10 mouse cellular contexts compared by ENCODE assay signal in genomic region chr15:98483907-98484886, GRCm38 (mm10). TPM values are rescaled to one million over a fixed set of nuclear protein-coding genes. Genes with fewer than 3 reads are reported as not detected.
DNase-seq lines count a peak whose midpoint lies in the region; ATAC-seq and TF ChIP-seq lines count a peak whose summit lies in the region.
"Had no signal": no experiment of that assay in that cellular context is flagged by ENCODE, and none has a peak within 500 bp of the region (broad histone marks: within the 10 kb centered on the region; RNA-seq: fewer than 3 reads in every experiment).

No protein-coding gene starts in this region.

- H3K27me3 ChIP-seq in small intestine, adult 2 months (ENCODE audit: control insufficient read depth, insufficient read depth, low read length), result no peaks in the 10 kb centered on the region

- TF ChIP-seq CTCF in small intestine, adult 2 months (IDR thresholded peaks at IDR 0.05; ENCODE audit: extremely low read depth, insufficient read length, insufficient replicate concordance, low read depth, low read length), result no peak

- WGBS in small intestine, adult 2 months, result 35% methylated on average over 18 of the region's 18 CpGs

- intact Hi-C loops in left cerebral cortex, postnatal 10 days (cut with DNase I), result no loop called here
- intact Hi-C loops in left cerebral cortex, postnatal 25 days (cut with DNase I), result no loop called here

- H3K4me1 ChIP-seq in small intestine, adult 2 months (ENCODE audit: control insufficient read depth, insufficient read depth, insufficient read length, low read length), result peaks cover 8% of the 10 kb centered on the region; the same call in 1 of the 2 replicates

- ATAC-seq in granulocyte monocyte progenitor cell, adult 5-6 weeks (replicated peaks; ENCODE audit: poor library complexity, severe bottlenecking), result peak; percentile 90
- no peak for ATAC-seq in activated CD4-positive, CD25-positive, alpha-beta regulatory T cell, adult 4 months

- DNase-seq in left cerebral cortex, postnatal 10 days (ENCODE audit: extremely low spot score in 1 of 2, low spot score in 2 of 2), result peak; percentile 18 to 45
- no peak for DNase-seq in left cerebral cortex, postnatal 25 days (ENCODE audit: low spot score in 2 of 2)
- DNase-seq in kidney, postnatal 14 days, result peak; percentile 67
- no peak for DNase-seq in cerebellum, postnatal 25 days
- no peak for DNase-seq in right cerebral cortex, adult 2 months (ENCODE audit: low spot score in 2 of 2)

- H3K27ac ChIP-seq in small intestine, adult 2 months (ENCODE audit: insufficient read depth, low read depth, low read length), result peak overlapping the region; percentile 25

- peak overlapping the region; percentile 40 for H3K4me3 ChIP-seq in small intestine, adult 2 months (ENCODE audit: low read depth, low read length)
- H3K4me3 ChIP-seq: erythroblast, embryonic 14.5 days had no signal

- no peak for TF ChIP-seq POLR2A in small intestine, adult 2 months (IDR thresholded peaks at IDR 0.05; ENCODE audit: low read depth, low read length)

- H3K36me3 ChIP-seq in small intestine, adult 2 months (ENCODE audit: control insufficient read depth, insufficient read depth, low read length), result no peaks in the 10 kb centered on the region

RNA-seq across cellular contexts. Expression of gene Lalba, which starts 1.7 kb away (rescaled TPM):
- total RNA-seq in left cerebral cortex, postnatal 10 days (2021), result not detected
- not detected for total RNA-seq in left cerebral cortex, postnatal 25 days (2021)
- not detected in 2 replicates for total RNA-seq in granulocyte monocyte progenitor cell, adult 5-6 weeks (2014; fragmentation: Nextera tagmentation)
- not detected in 2 replicates for total RNA-seq in granulocyte monocyte progenitor cell, adult 5-6 weeks (2017)
- not detected in 2 replicates for polyA plus RNA-seq in small intestine, adult 2 months (2012; rRNA removed)
- not detected for polyA plus RNA-seq in activated CD4-positive, CD25-positive, alpha-beta regulatory T cell, adult 4 months (2017; shearing (Covaris generic))
- total RNA-seq: left cerebral cortex, adult 8-10 months had no signal
- polyA plus RNA-seq: erythroblast, embryonic 14.5 days had no signal

RNA-seq across cellular contexts. Expression of gene Olfr279, which starts 8.0 kb away (rescaled TPM):
- not detected for total RNA-seq in left cerebral cortex, postnatal 10 days (2021)
- not detected for total RNA-seq in left cerebral cortex, postnatal 25 days (2021)
- not detected in 2 replicates for total RNA-seq in granulocyte monocyte progenitor cell, adult 5-6 weeks (2014; fragmentation: Nextera tagmentation)
- not detected in 2 replicates for total RNA-seq in granulocyte monocyte progenitor cell, adult 5-6 weeks (2017)
- polyA plus RNA-seq in small intestine, adult 2 months (2012; rRNA removed), result not detected in 2 replicates
- not detected for polyA plus RNA-seq in activated CD4-positive, CD25-positive, alpha-beta regulatory T cell, adult 4 months (2017; shearing (Covaris generic))
- total RNA-seq: left cerebral cortex, adult 8-10 months had no signal
- polyA plus RNA-seq: erythroblast, embryonic 14.5 days had no signal

RNA-seq across cellular contexts. Expression of gene OR5BS1P, which starts 14.5 kb away (rescaled TPM):
- not detected for total RNA-seq in left cerebral cortex, postnatal 10 days (2021)
- not detected for total RNA-seq in left cerebral cortex, postnatal 25 days (2021)
- not detected in 2 replicates for total RNA-seq in granulocyte monocyte progenitor cell, adult 5-6 weeks (2014; fragmentation: Nextera tagmentation)
- not detected in 2 replicates for total RNA-seq in granulocyte monocyte progenitor cell, adult 5-6 weeks (2017)
- polyA plus RNA-seq in small intestine, adult 2 months (2012; rRNA removed), result not detected in 2 replicates
- polyA plus RNA-seq in activated CD4-positive, CD25-positive, alpha-beta regulatory T cell, adult 4 months (2017; shearing (Covaris generic)), result under 1 TPM in 1 of 2 experiments, not detected in 1; 0.07 TPM
- total RNA-seq: left cerebral cortex, adult 8-10 months had no signal
- polyA plus RNA-seq: erythroblast, embryonic 14.5 days had no signal

RNA-seq across cellular contexts. Expression of gene Olfr281, which starts 31.8 kb away (rescaled TPM):
- total RNA-seq in left cerebral cortex, postnatal 10 days (2021), result not detected
- not detected for total RNA-seq in left cerebral cortex, postnatal 25 days (2021)
- total RNA-seq in granulocyte monocyte progenitor cell, adult 5-6 weeks (2014; fragmentation: Nextera tagmentation), result not detected in 2 replicates
- not detected in 2 replicates for total RNA-seq in granulocyte monocyte progenitor cell, adult 5-6 weeks (2017)
- not detected in 2 replicates for polyA plus RNA-seq in small intestine, adult 2 months (2012; rRNA removed)
- polyA plus RNA-seq in activated CD4-positive, CD25-positive, alpha-beta regulatory T cell, adult 4 months (2017; shearing (Covaris generic)), result not detected
- total RNA-seq: left cerebral cortex, adult 8-10 months had no signal

RNA-seq across cellular contexts. Expression of gene Kansl2, which starts 49.9 kb away (rescaled TPM):
- total RNA-seq in left cerebral cortex, postnatal 10 days (2021), result 10 to 100 TPM; 62.2 to 64.0 TPM
- 10 to 100 TPM; 58.1 to 62.6 TPM for total RNA-seq in left cerebral cortex, postnatal 25 days (2021)
- 67.5 and 74.5 TPM in 2 replicates for total RNA-seq in granulocyte monocyte progenitor cell, adult 5-6 weeks (2014; fragmentation: Nextera tagmentation)
- 58.9 and 61.0 TPM in 2 replicates for total RNA-seq in granulocyte monocyte progenitor cell, adult 5-6 weeks (2017)
- 8.4 and 15.0 TPM in 2 replicates for polyA plus RNA-seq in small intestine, adult 2 months (2012; rRNA removed)
- 10 to 100 TPM; 29.0 to 35.9 TPM for polyA plus RNA-seq in activated CD4-positive, CD25-positive, alpha-beta regulatory T cell, adult 4 months (2017; shearing (Covaris generic))

Comparison
In these comparisons a context has a peak if more than half of its experiments do, and no peak if none do; other contexts are left out.
1. DNase-seq: peak in left cerebral cortex, postnatal 10 days (2 of 2) and kidney, postnatal 14 days (single experiment); none in left cerebral cortex, postnatal 25 days (0 of 2), cerebellum, postnatal 25 days (0 of 2) and right cerebral cortex, adult 2 months (0 of 2).